ENCODE assay signal across 8 mouse cellular contexts in genomic region chr2:34965293-34965692, GRCm38 (mm10). TPM values are rescaled to one million over a fixed set of nuclear protein-coding genes. Genes with fewer than 3 reads are reported as not detected.
DNase-seq lines count a peak whose midpoint lies in the region; ATAC-seq and TF ChIP-seq lines count a peak whose summit lies in the region.

No protein-coding gene starts in this region.

- peaks cover 0 to 13% of the 10 kb centered on the region in 2 experiments; a peak in 2 of 4 replicates for H3K36me3 ChIP-seq in MEL (ENCODE audit: control insufficient read depth in 1 of 2, insufficient read depth in 2 of 2, low read length in 2 of 2)
- H3K36me3 ChIP-seq in lung, postnatal 0 days (ENCODE audit: insufficient read depth, low read length): no peaks in the 10 kb centered on the region
- H3K36me3 ChIP-seq in midbrain, embryonic 11.5 days (ENCODE audit: control insufficient read depth, insufficient read depth, low read length): no peaks in the 10 kb centered on the region

- H3K27ac ChIP-seq in MEL (ENCODE audit: control insufficient read depth, low read depth, low read length): no peak overlapping the region
- no peak overlapping the region for H3K27ac ChIP-seq in lung, postnatal 0 days (ENCODE audit: low read length)
- H3K27ac ChIP-seq in midbrain, embryonic 11.5 days (ENCODE audit: low read depth, low read length): no peak overlapping the region

- H3K27me3 ChIP-seq in MEL (ENCODE audit: control insufficient read depth in 1 of 2, insufficient read depth in 2 of 2, low read length in 2 of 2): no peaks in the 10 kb centered on the region; a peak in 1 of 4 replicates
- H3K27me3 ChIP-seq in lung, postnatal 0 days (replicated peaks; ENCODE audit: insufficient read depth, low read length): no peaks in the 10 kb centered on the region
- H3K27me3 ChIP-seq in midbrain, embryonic 11.5 days (ENCODE audit: control insufficient read depth, insufficient read depth, low read length): no peaks in the 10 kb centered on the region

- H3K4me1 ChIP-seq in MEL (ENCODE audit: control insufficient read depth in 1 of 2, insufficient read depth in 2 of 2, low read length in 2 of 2): peaks cover 0 to 20% of the 10 kb centered on the region in 2 experiments; a peak in 2 of 4 replicates
- no peaks in the 10 kb centered on the region; the same call in 1 of the 2 replicates for H3K4me1 ChIP-seq in lung, postnatal 0 days (ENCODE audit: insufficient read depth, low read depth, low read length)
- no peaks in the 10 kb centered on the region for H3K4me1 ChIP-seq in midbrain, embryonic 11.5 days (ENCODE audit: control insufficient read depth, insufficient read depth, low read length)

- no peaks in the 10 kb centered on the region for H3K9me3 ChIP-seq in MEL (replicated peaks; ENCODE audit: insufficient read depth, low read length)
- H3K9me3 ChIP-seq in lung, postnatal 0 days (ENCODE audit: low read length): no peaks in the 10 kb centered on the region
- no peaks in the 10 kb centered on the region for H3K9me3 ChIP-seq in midbrain, embryonic 11.5 days (ENCODE audit: control insufficient read depth, low read length)

- H3K79me2 ChIP-seq in MEL (ENCODE audit: control insufficient read depth, insufficient read depth, low read length, poor library complexity): no peaks in the 10 kb centered on the region

- DNase-seq in adrenal gland, postnatal 10 days: peak; percentile 35
- no peak for DNase-seq in adrenal gland, postnatal 4 days (ENCODE audit: low spot score in 2 of 2)
- DNase-seq in MEL (ENCODE audit: low read depth, low spot score): peak; percentile 80
- DNase-seq in heart, postnatal 4 days: peak; percentile 48
- peak; percentile 80 for DNase-seq in lung, postnatal 0 days (ENCODE audit: low spot score)
- peak; percentile 77 for DNase-seq in thymus, adult 18-20 months
- DNase-seq in midbrain, embryonic 11.5 days (ENCODE audit: low spot score, missing footprints): no peak
- DNase-seq in left cerebral cortex, postnatal 25 days (ENCODE audit: low spot score in 2 of 2): no peak

- no peak for TF ChIP-seq EP300 in MEL (IDR thresholded peaks at IDR 0.05; ENCODE audit: low read depth in 1 of 2, low read length in 2 of 2)
- no peak for TF ChIP-seq EP300 in lung, postnatal 0 days (IDR thresholded peaks at IDR 0.05)

- 41% methylated on average over 5 of the region's 9 CpGs for WGBS in lung, postnatal 0 days
- WGBS in midbrain, embryonic 11.5 days: 46% methylated on average over 9 of the region's 9 CpGs

- no peak for TF ChIP-seq RAD21 in MEL (IDR thresholded peaks at IDR 0.05; ENCODE audit: low read depth, low read length)

- ATAC-seq in lung, postnatal 0 days: peak; percentile 23; the same call in 1 of the 2 replicates
- no peak for ATAC-seq in midbrain, embryonic 11.5 days (ENCODE audit: low FRiP score)

- intact Hi-C loops in left cerebral cortex, postnatal 25 days (cut with DNase I): no loop called here

- TF ChIP-seq POLR2A in MEL (IDR thresholded peaks at IDR 0.05; ENCODE audit: control insufficient read depth in 1 of 2, insufficient read depth in 1 of 2, low read depth in 1 of 2, low read length in 2 of 2, poor library complexity in 1 of 2): peak; percentile 45 to 71; a peak in 2 of 4 replicates

- peak overlapping the region; percentile 55 for H3K9ac ChIP-seq in MEL (ENCODE audit: control insufficient read depth, low read depth, low read length, poor library complexity, severe bottlenecking)
- no peak overlapping the region for H3K9ac ChIP-seq in lung, postnatal 0 days (replicated peaks; ENCODE audit: low read depth)
- H3K9ac ChIP-seq in midbrain, embryonic 11.5 days (ENCODE audit: low read length): no peak overlapping the region

- no peak overlapping the region for H3K4me2 ChIP-seq in lung, postnatal 0 days (replicated peaks; ENCODE audit: low read depth, low read length)
- no peak overlapping the region for H3K4me2 ChIP-seq in midbrain, embryonic 11.5 days

- TF ChIP-seq CTCF in MEL (IDR thresholded peaks at IDR 0.05 in 2 of 3, conservative IDR thresholded peaks at IDR 0.05 in 1 of 3; ENCODE audit: control insufficient read depth in 1 of 3, insufficient read depth in 1 of 3, low read depth in 2 of 3, low read length in 3 of 3, poor library complexity in 1 of 3, severe bottlenecking in 1 of 3): no peak
- no peak for TF ChIP-seq CTCF in lung, postnatal 0 days (IDR thresholded peaks at IDR 0.05)

- peak overlapping the region; percentile 46 to 58 for H3K4me3 ChIP-seq in MEL (ENCODE audit: control insufficient read depth in 1 of 2, insufficient read depth in 1 of 2, low read depth in 2 of 2, low read length in 2 of 2)
- no peak overlapping the region for H3K4me3 ChIP-seq in lung, postnatal 0 days (ENCODE audit: low read depth, low read length)
- no peak overlapping the region for H3K4me3 ChIP-seq in midbrain, embryonic 11.5 days (ENCODE audit: low read depth, low read length)

TF ChIP-seq in MEL, 35 proteins besides CTCF, POLR2A, EP300 and RAD21:
- TF ChIP-seq USF1 (IDR thresholded peaks at IDR 0.05; ENCODE audit: low read depth, low read length) (no peak), NELFE (IDR thresholded peaks at IDR 0.05; ENCODE audit: low read depth, low read length) (peak; percentile 67), SMC3 (IDR thresholded peaks at IDR 0.05; ENCODE audit: low read depth, low read length) (no peak), TCF12 (IDR thresholded peaks at IDR 0.05; ENCODE audit: low read depth, low read length) (0 out of 2 replicates have a peak, but pooled peaks have one; percentile 18), NRF1 (IDR thresholded peaks at IDR 0.05; ENCODE audit: insufficient read depth, low read depth, low read length, poor library complexity, severe bottlenecking) (no peak), MYB (IDR thresholded peaks at IDR 0.05; ENCODE audit: low read depth, low read length) (no peak), CHD1 (IDR thresholded peaks at IDR 0.05; ENCODE audit: low read depth, low read length) (no peak), ZMIZ1 (IDR thresholded peaks at IDR 0.05; ENCODE audit: low read depth, low read length) (peak; percentile 48; the same call in 1 of the 2 replicates), TBP (IDR thresholded peaks at IDR 0.05; ENCODE audit: low read depth, low read length) (no peak), POLR2AphosphoS2 (IDR thresholded peaks at IDR 0.05; ENCODE audit: low read length) (peak; percentile 47; the same call in 1 of the 2 replicates), MAZ (IDR thresholded peaks at IDR 0.05; ENCODE audit: low read depth, low read length) (peak; percentile 82; the same call in 1 of the 2 replicates), ELF1 (IDR thresholded peaks at IDR 0.05; ENCODE audit: low read depth, low read length) (peak; percentile 83), JUND (IDR thresholded peaks at IDR 0.05; ENCODE audit: low read depth, low read length) (no peak), ZC3H11A (IDR thresholded peaks at IDR 0.05; ENCODE audit: low read depth, low read length) (no peak), KAT2A (conservative IDR thresholded peaks at IDR 0.05; ENCODE audit: low read depth, low read length) (no peak), E2F4 (IDR thresholded peaks at IDR 0.05; ENCODE audit: borderline replicate concordance, low read depth, low read length) (no peak), HCFC1 (IDR thresholded peaks at IDR 0.05; ENCODE audit: low read depth, low read length) (peak; percentile 56; the same call in 1 of the 2 replicates), SIN3A (IDR thresholded peaks at IDR 0.05; ENCODE audit: low read length) (peak; percentile 41; the same call in 1 of the 2 replicates), MEF2A (IDR thresholded peaks at IDR 0.05; ENCODE audit: extremely low read depth, insufficient replicate concordance, low read depth, low read length, poor library complexity, severe bottlenecking) (no peak), CHD2 (IDR thresholded peaks at IDR 0.05; ENCODE audit: low read length) (no peak), UBTF (IDR thresholded peaks at IDR 0.05; ENCODE audit: borderline replicate concordance, insufficient read depth, low read depth, low read length) (no peak)

RNA-seq across cellular contexts. Expression of gene Traf1, which starts 3.7 kb away (rescaled TPM):
- 1 to 10 TPM; 3.5 to 3.7 TPM for total RNA-seq in adrenal gland, postnatal 10 days (2021)
- 1 to 10 TPM; 2.1 to 3.4 TPM for total RNA-seq in adrenal gland, postnatal 4 days (2021)
- 0.04 TPM in 1 of 2 replicates, not detected in the other for total RNA-seq in MEL (2012; rRNA removed)
- polyA plus RNA-seq in MEL (2012; ENCODE audit: insufficient read depth in 1 of 2, insufficient read length in 2 of 2, low read depth in 1 of 2, low replicate concordance in 2 of 2, missing spikeins in 1 of 2): under 1 TPM in 1 of 2 experiments, not detected in 1; 0.03 TPM
- 1 to 10 TPM in 1 of 2 experiments, under 1 TPM in 1; 0.41 to 1.7 TPM for total RNA-seq in heart, postnatal 4 days (2021)
- polyA plus RNA-seq in lung, postnatal 0 days (2015; fragmentation: Nextera tagmentation; extraction: Ambion mirVana): 61.4 and 67.0 TPM in 2 replicates
- polyA plus RNA-seq in midbrain, embryonic 11.5 days (2014; fragmentation: Nextera tagmentation; extraction: Ambion mirVana): 0.32 and 0.34 TPM in 2 replicates
- total RNA-seq in left cerebral cortex, postnatal 25 days (2021): 1 to 10 TPM in 1 of 2 experiments, under 1 TPM in 1; 0.57 to 2.1 TPM

RNA-seq across cellular contexts. Expression of gene Phf19, which starts 51.5 kb away (rescaled TPM):
- 1 to 10 TPM; 5.8 to 7.6 TPM for total RNA-seq in adrenal gland, postnatal 10 days (2021)
- total RNA-seq in adrenal gland, postnatal 4 days (2021): 10 to 100 TPM in 1 of 2 experiments, 1 to 10 TPM in 1; 8.3 to 10.4 TPM
- 10.2 and 10.9 TPM in 2 replicates for total RNA-seq in MEL (2012; rRNA removed)
- polyA plus RNA-seq in MEL (2012; ENCODE audit: insufficient read depth in 1 of 2, insufficient read length in 2 of 2, low read depth in 1 of 2, low replicate concordance in 2 of 2, missing spikeins in 1 of 2): 10 to 100 TPM in 1 of 2 experiments, not detected in 1; 26.2 TPM
- 1 to 10 TPM; 6.2 to 6.6 TPM for total RNA-seq in heart, postnatal 4 days (2021)
- polyA plus RNA-seq in lung, postnatal 0 days (2015; fragmentation: Nextera tagmentation; extraction: Ambion mirVana): 1.3 and 1.6 TPM in 2 replicates
- polyA plus RNA-seq in midbrain, embryonic 11.5 days (2014; fragmentation: Nextera tagmentation; extraction: Ambion mirVana): 3.9 and 4.0 TPM in 2 replicates
- total RNA-seq in left cerebral cortex, postnatal 25 days (2021): 1 to 10 TPM; 1.3 to 1.6 TPM

Comparison
In these comparisons a context has a peak if more than half of its experiments do, and no peak if none do; other contexts are left out.
1. DNase-seq: peak in adrenal gland, postnatal 10 days (single experiment), MEL (single experiment), heart, postnatal 4 days (single experiment), lung, postnatal 0 days (single experiment) and thymus, adult 18-20 months (2 of 2); none in adrenal gland, postnatal 4 days (0 of 2), midbrain, embryonic 11.5 days (single experiment) and left cerebral cortex, postnatal 25 days (0 of 2).
2. H3K4me3 ChIP-seq: peak in MEL (2 of 2); none in lung, postnatal 0 days (single experiment) and midbrain, embryonic 11.5 days (single experiment).